Mouse (Mus musculus) effector memory CD4-positive, alpha-beta T cell, adult 5 months (primary cell): Measurements from ENCODE around the gene Reg3a. TPM values are rescaled to one million over a fixed set of nuclear protein-coding genes. Genes with fewer than 3 reads are reported as not detected.

ENCODE experiments used
- polyA plus RNA-seq: library from polyadenylated mRNA; unstranded; fragments of 100-300 nt; shearing (Covaris generic); gene quantifications from one replicate; pipeline ENCODE4 v1.2.1, GENCODE M21; 2017

Gene Reg3a
- polyA plus RNA-seq = not detected

DNA sequence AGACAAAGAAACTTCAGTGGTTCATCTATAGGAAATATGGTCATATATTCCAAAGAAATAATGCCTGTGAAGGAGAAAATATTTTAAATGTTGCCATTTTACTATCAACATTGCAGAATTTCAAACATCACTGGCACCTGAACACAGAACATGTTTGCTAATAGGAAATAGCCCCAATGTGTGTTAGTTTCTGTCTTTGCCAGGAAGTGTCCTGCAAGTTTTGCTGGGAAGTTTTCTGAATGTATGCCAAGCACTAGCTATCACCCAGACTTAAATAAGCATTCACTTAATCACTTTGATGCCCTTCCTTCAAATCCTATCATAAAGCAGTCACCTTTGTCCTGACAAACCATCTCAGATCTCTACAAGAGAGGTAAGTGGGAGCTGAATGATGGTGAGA is at the start of gene Reg3a:
Gene Reg3a (plus strand): TSS at position 301 of the 400 bp plus-strand sequence.

DNA sequence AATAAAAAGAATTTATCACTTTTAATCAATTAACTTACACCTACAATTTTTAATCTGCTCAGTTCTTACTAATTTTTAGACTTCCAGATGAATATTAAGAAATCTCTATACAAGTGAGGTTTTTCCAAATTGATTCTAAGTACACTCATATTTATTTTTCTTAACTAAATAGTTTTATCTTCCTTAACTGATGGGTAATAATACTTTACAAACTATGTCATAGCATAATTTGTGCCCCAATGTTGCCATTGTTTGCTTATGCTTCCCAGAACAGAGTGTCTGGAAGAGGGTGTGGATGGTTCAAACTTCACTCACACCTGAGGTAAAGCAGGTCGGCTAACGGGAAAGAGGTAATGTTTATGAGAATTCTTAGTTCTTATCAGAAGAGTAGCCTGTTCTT is 10.2 kb upstream of the Reg3a start, which contains the start of gene Reg3b:
Gene Reg3b (plus strand): TSS at position 301 of the 400 bp plus-strand sequence.

DNA sequence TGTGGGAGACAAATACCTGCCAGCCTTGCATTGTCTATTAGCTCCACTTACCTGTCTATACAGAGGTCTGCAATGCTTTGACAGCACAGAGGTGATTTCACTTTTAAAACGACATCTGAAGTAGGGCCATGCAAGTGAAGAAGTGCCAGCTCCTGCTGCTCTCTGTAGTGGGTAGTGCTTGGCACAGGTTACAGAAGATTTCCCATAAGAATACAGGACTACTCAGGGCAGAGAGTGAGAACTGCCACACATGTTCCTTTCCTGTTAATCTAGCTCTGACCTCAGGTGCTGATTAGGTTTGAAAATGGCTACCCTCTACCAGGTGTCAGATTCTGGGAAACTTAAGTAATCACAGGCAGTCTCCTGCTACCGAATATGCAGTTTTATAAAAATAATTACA is 1.7 kb upstream of the Reg3a start, which contains the start of gene Reg3d:
Gene Reg3d (minus strand): TSS at position 101 of the 400 bp plus-strand sequence.

DNA sequence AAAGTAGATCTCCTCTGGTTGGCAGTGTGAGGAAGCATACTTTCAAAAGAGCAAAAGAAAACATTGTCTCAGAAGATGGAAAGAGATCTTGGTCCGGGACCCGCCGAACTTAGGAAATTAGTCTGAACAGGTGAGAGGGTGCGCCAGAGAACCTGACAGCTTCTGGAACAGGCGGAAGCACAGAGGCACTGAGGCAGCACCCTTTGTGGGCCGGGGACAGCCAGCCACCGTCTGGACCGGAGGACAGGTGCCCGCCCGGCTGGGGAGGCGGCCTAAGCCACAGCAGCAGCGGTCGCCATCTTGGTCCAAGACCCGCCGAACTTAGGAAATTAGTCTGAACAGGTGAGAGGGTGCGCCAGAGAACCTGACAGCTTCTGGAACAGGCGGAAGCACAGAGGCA is 14.8 kb downstream of the Reg3a start, which contains the start of gene Reg2:
Gene Reg2 (plus strand): TSS at position 301 of the 400 bp plus-strand sequence.

DNA sequence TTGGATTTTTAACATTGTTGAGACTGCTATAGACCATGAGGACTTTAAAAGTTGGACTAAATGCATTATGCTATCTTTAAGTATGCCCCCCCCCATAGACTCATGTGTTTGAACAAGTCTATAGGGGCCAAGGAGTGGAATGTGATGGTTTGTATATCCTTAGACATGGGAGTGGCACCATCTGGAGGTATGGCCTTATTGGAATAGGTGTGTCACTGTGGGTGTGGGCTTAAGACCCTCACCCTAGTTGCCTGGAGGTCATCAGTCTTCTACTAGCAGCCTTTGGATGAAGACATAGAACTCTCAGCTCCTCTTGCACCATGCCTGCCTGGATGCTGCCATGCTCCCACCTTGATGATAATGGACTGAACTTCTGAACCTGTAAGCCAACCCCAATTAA is 41.9 kb downstream of the Reg3a start, which contains the start of gene Reg1:
Gene Reg1 (plus strand): TSS at position 301 of the 400 bp plus-strand sequence.

Other genes starting within 250 kb of the Reg3a start
- not detected for gene Reg3b, start 10.1 kb upstream of the Reg3a start, polyA plus RNA-seq
- not detected for gene Reg3d, start 1.8 kb upstream of the Reg3a start, polyA plus RNA-seq
- gene Reg2, start 14.9 kb downstream of the Reg3a start, polyA plus RNA-seq = not detected
- not detected for gene Reg1, start 42.0 kb downstream of the Reg3a start, polyA plus RNA-seq
- not detected for gene Reg3g, start 88.2 kb downstream of the Reg3a start, polyA plus RNA-seq